Mouse (Mus musculus) layer of hippocampus, postnatal 14 days (tissue): ENCODE measurements around the gene Esyt2. TPM values are rescaled to one million over a fixed set of nuclear protein-coding genes. Genes with fewer than 3 reads are reported as not detected.
"Not testable (repeated sequence)": the region's sequence is repeated elsewhere in the genome, so short reads cannot be mapped to it uniquely, and the experiment has no call there.

Source experiments
- DNase-seq, 2 experiments: peaks; one replicate each; pipeline ENCODE4 v3.0.0; 2021 to 2022; ENCODE audit warnings: low spot score in 2 of 2, mixed read lengths in 1 of 2
- long read RNA-seq, 2 experiments: library from polyadenylated mRNA; stranded (forward); transcript quantifications; one replicate each; pipeline ENCODE4 v2.0.0; 2021
- total RNA-seq, 2 experiments: library from RNA; stranded (reverse); gene quantifications; 2 replicates each; pipeline ENCODE4 v1.2.3; 2021

The Esyt2 gene
- total RNA-seq: 10 to 100 TPM; 64.7 to 65.9 TPM
- long read RNA-seq, experiment 1, full-length matches to known transcripts: 16 of 24 reads
- long read RNA-seq, experiment 1, partial matches to known transcripts: 1 of 24 reads
- long read RNA-seq, experiment 1, other reads (novel, unspliced or antisense): 7 of 24 reads
- long read RNA-seq, experiment 2, full-length matches to known transcripts: 17 of 27 reads
- long read RNA-seq, experiment 2, partial matches to known transcripts: 1 of 27 reads
- long read RNA-seq, experiment 2, other reads (novel, unspliced or antisense): 9 of 27 reads

- peak; percentile 99 to 100 for DNase-seq
Observed at GRCm38 (mm10) chr12:116280653-116281364, at the start of gene Esyt2. Gene Esyt2, plus strand, starts transcription at chr12:116281196.

GRCm38 (mm10) chr12:116231612-116232011 lies 49.4 kb upstream of the Esyt2 start:
- peak; percentile 7 to 30 for DNase-seq

GRCm38 (mm10) chr12:116232061-116232460 lies 48.9 kb upstream of the Esyt2 start:
- DNase-seq: no peak

- no peak for DNase-seq
Observed at GRCm38 (mm10) chr12:116235356-116235755, 45.6 kb upstream of the Esyt2 start.

GRCm38 (mm10) chr12:116236658-116237057 lies 44.3 kb upstream of the Esyt2 start:
- no peak for DNase-seq

GRCm38 (mm10) chr12:116238370-116238769 lies 42.6 kb upstream of the Esyt2 start:
- DNase-seq: no peak

- no peak for DNase-seq
Observed at GRCm38 (mm10) chr12:116238803-116239202, 42.2 kb upstream of the Esyt2 start.

- no peak for DNase-seq
Observed at GRCm38 (mm10) chr12:116244601-116245000, 36.4 kb upstream of the Esyt2 start.

GRCm38 (mm10) chr12:116254652-116255051 lies 26.3 kb upstream of the Esyt2 start:
- DNase-seq: no peak

GRCm38 (mm10) chr12:116255636-116256035 lies 25.4 kb upstream of the Esyt2 start:
- no peak for DNase-seq

GRCm38 (mm10) chr12:116258321-116258720 lies 22.7 kb upstream of the Esyt2 start:
- DNase-seq: no peak

GRCm38 (mm10) chr12:116262555-116263341 lies 18.2 kb upstream of the Esyt2 start, which contains the start of gene Wdr60:
Gene Wdr60, minus strand, starts transcription at chr12:116263022.
- peak; percentile 77 to 87 for DNase-seq

- DNase-seq: no peak
Observed at GRCm38 (mm10) chr12:116264756-116265155, 16.2 kb upstream of the Esyt2 start.

- DNase-seq: no peak
Observed at GRCm38 (mm10) chr12:116265275-116265674, 15.7 kb upstream of the Esyt2 start.

GRCm38 (mm10) chr12:116269450-116269849 lies 11.5 kb upstream of the Esyt2 start:
- no peak for DNase-seq

GRCm38 (mm10) chr12:116270538-116270937 lies 10.5 kb upstream of the Esyt2 start:
- no peak for DNase-seq

GRCm38 (mm10) chr12:116271071-116271470 lies 9.9 kb upstream of the Esyt2 start:
- no peak for DNase-seq

GRCm38 (mm10) chr12:116273733-116274132 lies 7.3 kb upstream of the Esyt2 start:
- no peak for DNase-seq

GRCm38 (mm10) chr12:116275086-116275485 lies 5.9 kb upstream of the Esyt2 start, which contains the start of gene Gm11027:
Gene Gm11027, plus strand, starts transcription at chr12:116275386.
- DNase-seq: not testable (repeated sequence)

GRCm38 (mm10) chr12:116275631-116276030 lies 5.4 kb upstream of the Esyt2 start:
- no peak for DNase-seq

GRCm38 (mm10) chr12:116276961-116277360 lies 4.0 kb upstream of the Esyt2 start:
- no peak for DNase-seq

- no peak for DNase-seq
Observed at GRCm38 (mm10) chr12:116278541-116278940, 2.5 kb upstream of the Esyt2 start.
